Mouse (Mus musculus) CD4-positive, CD25-positive, alpha-beta regulatory T cell, adult 2 months (primary cell): ENCODE results near the gene Gm47289.
A peak's percentile ranks its signal among the peaks of the same experiment; 100 is the strongest.

Experiments used
- DNase-seq: peaks from one replicate; pipeline ENCODE4 v3.0.0-alpha.2; 2012; ENCODE audit warnings: low read depth, low spot score

The Gm47289 gene

GRCm38 (mm10) chr9:119158861-119159260 lies at the start of gene Gm47289:
Gm47289 (plus strand) TSS chr9:119159161.
- no peak for DNase-seq

- DNase-seq = no peak
Observed at GRCm38 (mm10) chr9:119109685-119110353, 49.1 kb upstream of the Gm47289 start.

- no peak for DNase-seq
Observed at GRCm38 (mm10) chr9:119110640-119111039, 48.3 kb upstream of the Gm47289 start.

GRCm38 (mm10) chr9:119114911-119115310 lies 44.0 kb upstream of the Gm47289 start:
- DNase-seq = no peak

- DNase-seq = no peak
Observed at GRCm38 (mm10) chr9:119119409-119120167, 39.4 kb upstream of the Gm47289 start.

- DNase-seq = no peak
Observed at GRCm38 (mm10) chr9:119120168-119120560, 38.8 kb upstream of the Gm47289 start.

GRCm38 (mm10) chr9:119122596-119123369 lies 36.2 kb upstream of the Gm47289 start:
- no peak for DNase-seq

GRCm38 (mm10) chr9:119128436-119129181 lies 30.4 kb upstream of the Gm47289 start:
- DNase-seq = no peak

- DNase-seq = no peak
Observed at GRCm38 (mm10) chr9:119130692-119131091, 28.3 kb upstream of the Gm47289 start.

- DNase-seq = no peak
Observed at GRCm38 (mm10) chr9:119138836-119139235, 20.1 kb upstream of the Gm47289 start.

GRCm38 (mm10) chr9:119142066-119142465 lies 16.9 kb upstream of the Gm47289 start:
- no peak for DNase-seq

- DNase-seq = no peak
Observed at GRCm38 (mm10) chr9:119143372-119143771, 15.6 kb upstream of the Gm47289 start.

- DNase-seq = no peak
Observed at GRCm38 (mm10) chr9:119144696-119145095, 14.3 kb upstream of the Gm47289 start.

GRCm38 (mm10) chr9:119145137-119145536 lies 13.8 kb upstream of the Gm47289 start:
- DNase-seq = no peak

- no peak for DNase-seq
Observed at GRCm38 (mm10) chr9:119145638-119146037, 13.3 kb upstream of the Gm47289 start.

- DNase-seq = no peak
Observed at GRCm38 (mm10) chr9:119146098-119146770, 12.7 kb upstream of the Gm47289 start.

GRCm38 (mm10) chr9:119149601-119150000 lies 9.4 kb upstream of the Gm47289 start:
- peak; percentile 30 for DNase-seq

GRCm38 (mm10) chr9:119151751-119152150 lies 7.2 kb upstream of the Gm47289 start:
- no peak for DNase-seq

- no peak for DNase-seq
Observed at GRCm38 (mm10) chr9:119155416-119155815, 3.5 kb upstream of the Gm47289 start.

GRCm38 (mm10) chr9:119155826-119156225 lies 3.1 kb upstream of the Gm47289 start:
- no peak for DNase-seq
